Mouse (Mus musculus) thymus, postnatal 10 days (tissue): ENCODE results near the gene Lcn2.

Experiments
- DNase-seq, 2 experiments: peaks; one replicate each; pipeline ENCODE4 v3.0.0; 2021; ENCODE audit warnings: low spot score in 2 of 2

Lcn2 gene

DNA sequence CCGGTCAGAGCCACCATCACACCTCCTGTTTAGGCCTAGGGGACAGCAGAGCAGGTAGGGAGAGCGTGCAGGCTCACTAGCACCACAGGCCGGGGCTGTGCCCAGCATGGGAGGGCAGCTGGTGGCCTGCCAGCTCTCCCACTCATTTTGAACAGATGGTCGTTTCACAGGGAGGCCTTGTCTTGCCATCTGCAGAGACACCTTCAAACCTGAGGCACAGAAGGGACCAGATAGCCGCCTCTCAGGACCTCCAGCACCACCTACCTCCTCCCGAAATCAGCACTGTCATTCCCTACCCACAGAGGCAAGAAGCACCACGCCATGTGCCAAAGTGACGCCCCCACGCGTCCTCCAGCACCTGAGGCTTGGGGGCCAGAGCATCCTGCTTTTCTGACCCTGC, 44.0 kb downstream of the Lcn2 start:
- no peak for DNase-seq

DNA sequence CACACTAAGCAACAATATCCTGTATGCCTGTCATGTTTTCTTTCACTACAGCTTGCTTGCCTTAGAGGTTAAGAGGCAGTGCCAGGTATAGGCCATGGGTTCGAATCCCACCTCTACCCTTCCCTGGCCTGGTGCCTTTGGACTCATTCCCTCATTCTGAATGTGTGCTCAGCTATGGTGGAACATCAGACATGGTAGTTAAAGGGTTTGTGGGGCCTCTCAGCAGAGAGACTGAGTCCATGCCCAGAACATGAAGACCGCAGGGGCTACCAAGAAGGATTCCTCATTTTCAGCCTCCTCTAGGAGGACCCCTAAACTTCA, 44.7 kb downstream of the Lcn2 start:
- no peak for DNase-seq

DNA sequence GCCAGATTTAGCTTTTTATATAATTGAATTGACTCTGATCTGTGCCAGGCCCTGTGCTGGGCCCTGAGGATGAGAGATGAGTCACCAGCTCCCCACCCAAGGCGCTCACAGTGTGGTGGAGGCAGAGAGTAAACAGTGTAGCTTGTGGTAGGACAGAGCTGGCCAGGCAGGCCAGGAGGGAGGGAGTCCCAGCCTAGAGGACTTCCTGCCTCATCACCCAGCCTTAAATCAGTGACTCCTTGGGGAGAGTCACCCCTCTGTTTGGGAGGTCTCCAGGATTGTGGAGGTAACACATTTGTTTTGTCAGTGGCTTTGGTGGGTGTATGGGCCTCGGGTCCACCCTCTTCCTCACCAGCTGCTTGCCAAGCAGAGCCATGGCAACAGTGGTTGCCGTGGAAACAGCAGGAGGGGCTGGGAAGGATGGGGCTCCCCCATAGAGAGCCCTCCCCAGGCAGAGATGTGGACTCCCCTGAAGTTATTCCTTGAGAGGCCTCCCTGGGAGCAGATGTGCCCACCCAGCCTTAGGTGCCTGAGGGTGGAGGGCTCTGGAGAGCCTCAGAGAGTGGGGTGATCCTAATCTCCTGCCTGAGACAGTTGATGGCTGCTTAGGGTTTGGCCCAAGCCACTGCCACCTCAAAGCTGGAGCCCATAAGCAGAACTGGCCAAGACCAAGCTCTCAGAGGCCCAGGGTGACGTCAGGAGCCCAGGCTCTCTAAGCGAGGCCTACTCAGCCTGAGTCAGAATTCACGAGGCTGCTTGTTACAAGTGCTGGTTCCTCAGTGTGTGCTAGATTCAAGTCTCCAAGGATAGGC, 45.3 kb downstream of the Lcn2 start:
- no peak for DNase-seq

DNA sequence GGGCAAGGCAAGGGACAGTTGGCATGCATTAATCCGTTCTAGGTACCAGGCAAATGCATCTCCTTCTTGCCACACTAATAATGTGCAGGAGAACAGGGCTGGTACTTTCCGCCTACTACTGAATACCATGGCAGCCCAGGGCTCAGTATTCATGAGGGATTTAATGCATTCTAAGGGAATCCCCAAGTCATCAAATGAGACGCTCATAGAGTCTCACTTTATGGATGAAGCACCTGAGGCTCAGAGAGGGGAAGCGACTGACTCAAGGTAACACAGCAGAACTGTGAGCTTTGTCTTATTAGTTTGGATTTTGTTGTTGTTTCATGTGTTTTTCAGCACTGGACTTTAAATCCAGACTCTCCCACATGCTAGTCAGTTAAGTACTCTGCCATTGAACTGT, 46.0 kb downstream of the Lcn2 start:
- DNase-seq, result no peak

DNA sequence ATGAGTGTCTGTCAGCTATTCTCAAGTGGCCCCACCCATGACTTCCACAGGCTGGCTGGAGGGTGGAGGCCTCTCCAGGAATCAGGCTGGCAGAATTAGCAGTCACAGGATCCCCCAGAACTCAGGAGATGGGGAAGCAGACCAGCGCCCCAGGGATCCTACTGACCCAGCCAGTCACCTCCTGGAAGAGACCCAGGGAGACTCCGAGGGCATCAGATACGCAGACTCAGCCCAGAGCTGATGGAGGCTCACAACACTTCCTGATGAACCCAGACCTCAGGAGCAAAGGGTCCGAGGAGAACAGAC, 46.5 kb downstream of the Lcn2 start:
- no peak for DNase-seq

DNA sequence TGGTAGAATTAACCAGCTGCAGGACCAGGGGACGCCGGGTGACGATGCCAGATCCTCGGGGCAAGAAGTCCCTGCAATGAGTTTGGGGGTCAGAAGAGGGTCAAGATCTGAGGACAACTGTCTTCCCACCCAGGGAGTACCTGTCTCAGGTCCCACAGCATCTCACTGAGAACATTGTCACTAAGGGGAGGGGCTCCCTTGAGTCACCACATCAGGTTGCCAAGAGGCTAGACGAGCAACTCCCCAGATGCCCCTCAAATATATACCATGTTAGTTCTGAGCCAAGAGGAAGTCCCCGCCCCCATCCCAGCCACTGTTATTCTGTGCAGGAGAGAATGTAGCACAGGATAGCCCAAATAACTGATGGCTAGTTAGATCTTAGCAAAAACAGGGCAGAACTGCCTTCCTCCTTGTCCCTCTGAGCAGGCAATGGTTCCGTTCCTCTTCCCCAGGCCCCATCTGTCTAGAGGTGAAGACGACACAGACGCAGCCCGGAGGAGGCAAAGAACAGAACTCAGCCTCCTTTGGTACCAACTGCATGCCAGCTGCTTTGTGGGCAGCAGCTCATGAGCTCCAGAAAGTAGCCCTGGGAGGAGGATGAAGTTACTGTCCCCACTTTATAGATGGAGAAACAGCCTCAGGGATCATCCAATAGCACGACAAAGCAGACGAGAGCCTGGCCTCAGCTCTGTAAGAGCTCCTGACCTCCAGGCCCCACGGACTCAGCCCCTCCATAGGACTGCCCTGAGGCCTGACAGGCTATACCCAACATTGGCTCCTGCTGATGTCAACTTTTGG, 47.0 kb downstream of the Lcn2 start:
- DNase-seq, result no peak

DNA sequence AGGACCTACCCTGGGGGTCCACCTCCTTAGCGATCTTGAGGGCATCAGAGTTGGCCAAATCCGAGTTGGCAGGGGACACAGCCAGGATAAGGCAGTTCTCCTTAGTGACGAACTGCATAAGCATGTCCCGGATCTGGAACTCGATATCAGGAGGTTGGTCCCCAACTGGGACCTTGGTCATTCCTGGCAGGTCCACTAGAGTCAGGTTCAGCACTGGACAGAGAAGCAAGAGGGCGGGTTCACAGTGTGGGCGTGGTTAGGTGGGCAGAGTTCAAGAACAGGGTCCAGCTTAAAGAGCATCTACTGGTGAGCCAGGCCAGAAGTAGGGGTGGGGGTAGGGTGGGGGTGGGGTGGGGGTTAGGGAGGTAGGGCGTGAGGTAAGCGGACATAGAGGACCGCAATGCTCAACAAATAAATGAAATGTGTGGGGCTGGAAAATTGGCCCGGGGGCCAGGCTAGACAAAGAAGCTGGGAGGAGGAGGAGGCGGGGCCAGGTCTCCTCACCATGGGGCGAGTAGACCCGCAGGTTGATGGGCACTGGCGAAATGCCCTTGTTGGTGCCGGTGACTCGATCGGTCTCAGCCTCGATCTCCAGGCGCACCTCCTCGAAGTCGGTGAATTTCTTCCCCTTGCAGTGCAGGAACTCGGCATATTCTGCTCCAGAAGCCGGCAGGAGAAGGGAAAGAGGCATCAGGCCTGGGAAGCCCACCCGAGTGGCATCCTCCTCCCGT, 48.0 kb downstream of the Lcn2 start:
- no peak for DNase-seq

DNA sequence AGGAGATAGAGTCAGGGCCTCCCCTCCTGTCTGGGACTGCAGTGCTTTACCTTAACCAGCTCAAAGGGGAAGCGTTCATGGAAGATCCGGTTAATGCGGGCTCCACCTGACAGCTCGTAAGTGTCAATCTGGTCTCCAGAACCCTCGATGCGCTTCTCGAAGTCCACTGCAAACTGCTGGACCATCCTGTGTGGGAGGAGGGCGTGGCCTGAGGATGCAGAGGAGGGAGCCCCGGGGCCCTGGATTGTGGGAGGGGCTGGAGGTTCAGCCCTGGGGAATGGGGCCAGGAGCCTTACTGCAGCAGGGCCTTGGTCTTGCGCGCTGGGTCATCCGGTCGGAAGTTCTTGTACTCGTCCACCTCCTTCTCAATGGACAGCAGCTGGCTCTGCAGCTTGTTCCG, 52.2 kb downstream of the Lcn2 start:
- DNase-seq, result no peak
